Mouse (Mus musculus) CH12.LX (cell line): ENCODE data around the gene Nfat5. TPM values are rescaled to one million over a fixed set of nuclear protein-coding genes. Genes with fewer than 3 reads are reported as not detected.

ENCODE experiments used
- DNase-seq: peaks from one replicate; pipeline ENCODE4 v3.0.0-alpha.2; 2013; ENCODE audit errors: extremely low read depth
- H3K27ac ChIP-seq: 2 replicates; pipeline ENCODE4 v1.5.1; 2012; ENCODE audit warnings: low read depth, mild to moderate bottlenecking, control low read depth, moderate library complexity; ENCODE audit not compliant: insufficient read depth
- H3K27me3 ChIP-seq: replicated peaks from 2 replicates; pipeline ENCODE3; 2012; ENCODE audit warnings: inconsistent platforms
- H3K36me3 ChIP-seq, 2 experiments: replicated peaks in 1 of 2; 2 replicates each; pipeline versions ENCODE3 to v1.6.1; 2012; ENCODE audit warnings: inconsistent platforms in 1 of 2, low read length in 1 of 2, mild to moderate bottlenecking in 1 of 2, mixed read lengths in 1 of 2, moderate library complexity in 1 of 2; ENCODE audit not compliant: control insufficient read depth in 1 of 2, insufficient read depth in 1 of 2
- H3K4me1 ChIP-seq, 2 experiments: 2 replicates each; pipeline ENCODE4 v1.6.1; 2012; ENCODE audit warnings: inconsistent platforms in 1 of 2, moderate library complexity in 1 of 2; ENCODE audit not compliant: insufficient read depth in 2 of 2, control insufficient read depth in 1 of 2
- H3K4me2 ChIP-seq: 2 replicates; pipeline ENCODE4 v1.6.1; 2012; ENCODE audit warnings: low read depth, mild to moderate bottlenecking, control low read depth; ENCODE audit not compliant: poor library complexity, insufficient read depth, severe bottlenecking
- H3K4me3 ChIP-seq, 3 experiments: fragments of 150-350 bp in 1 of 3; sonication (generic) in 1 of 3; replicated peaks in 1 of 3; 2 replicates each; pipeline versions ENCODE3 to v1.5.1; 2011 to 2012; ENCODE audit warnings: low read depth in 2 of 3, low read length in 2 of 3, mild to moderate bottlenecking in 2 of 3, moderate library complexity in 2 of 3, control low read depth in 1 of 3, improper control_type of control experiment in 1 of 3, inconsistent platforms in 1 of 3, mixed read lengths in 1 of 3; ENCODE audit not compliant: poor library complexity in 1 of 3
- H3K79me2 ChIP-seq: replicated peaks from 2 replicates; pipeline ENCODE4 v1.6.1; 2012; ENCODE audit warnings: mild to moderate bottlenecking, moderate library complexity; ENCODE audit not compliant: control insufficient read depth, poor library complexity, insufficient read depth, severe bottlenecking; ENCODE audit errors: extremely low read depth
- H3K9ac ChIP-seq: 2 replicates; pipeline ENCODE4 v1.6.1; 2012; ENCODE audit warnings: low read depth, mild to moderate bottlenecking, control low read depth, moderate library complexity; ENCODE audit not compliant: insufficient read depth
- H3K9me3 ChIP-seq: replicated peaks from 2 replicates; pipeline ENCODE3; 2012; ENCODE audit warnings: low read length, inconsistent platforms, mixed read lengths
- CHD2 ChIP-seq: IDR thresholded peaks from 2 replicates; pipeline ENCODE4 v1.6.1; 2011; ENCODE audit warnings: low read length, improper control_type of control experiment
- CTCF ChIP-seq, 2 experiments: IDR thresholded peaks in 1 of 2; conservative IDR thresholded peaks in 1 of 2; 2 replicates each; pipeline ENCODE4 v1.5.1; 2011 to 2012; ENCODE audit warnings: low read depth in 2 of 2, low read length in 2 of 2, improper control_type of control experiment in 1 of 2, inconsistent platforms in 1 of 2, mild to moderate bottlenecking in 1 of 2, moderate library complexity in 1 of 2
- ELF1 ChIP-seq: IDR thresholded peaks from 2 replicates; pipeline ENCODE4 v1.6.1; 2014; ENCODE audit warnings: low read depth, mild to moderate bottlenecking, inconsistent platforms, low read length, improper control_type of control experiment
- ETS1 ChIP-seq: conservative IDR thresholded peaks from 2 replicates; pipeline ENCODE4 v1.6.1; 2012; ENCODE audit warnings: low read depth, mild to moderate bottlenecking, inconsistent platforms, low read length, improper control_type of control experiment, moderate library complexity
- JUN ChIP-seq: IDR thresholded peaks from 2 replicates; pipeline ENCODE4 v1.6.1; 2011; ENCODE audit warnings: low read depth, mild to moderate bottlenecking, low read length, improper control_type of control experiment, moderate library complexity; ENCODE audit not compliant: insufficient read depth
- KAT2A ChIP-seq: IDR thresholded peaks from 2 replicates; pipeline ENCODE4 v1.6.1; 2012; ENCODE audit warnings: low read length, improper control_type of control experiment, inconsistent platforms; ENCODE audit not compliant: insufficient replicate concordance
- MAX ChIP-seq: IDR thresholded peaks from 2 replicates; pipeline ENCODE4 v1.6.1; 2011; ENCODE audit warnings: low read length, improper control_type of control experiment
- MXI1 ChIP-seq: IDR thresholded peaks from 2 replicates; pipeline ENCODE4 v1.6.1; 2011; ENCODE audit warnings: mild to moderate bottlenecking, low read depth, low read length, improper control_type of control experiment
- POLR2AphosphoS2 ChIP-seq: IDR thresholded peaks from 2 replicates; pipeline ENCODE4 v1.6.1; 2011; ENCODE audit warnings: low read depth, low read length, improper control_type of control experiment
- RCOR1 ChIP-seq: conservative IDR thresholded peaks from 2 replicates; pipeline ENCODE4 v1.6.1; 2012; ENCODE audit warnings: low read depth, mild to moderate bottlenecking, inconsistent platforms, low read length, improper control_type of control experiment
- SMC3 ChIP-seq: IDR thresholded peaks from 2 replicates; pipeline ENCODE4 v1.6.1; 2011; ENCODE audit warnings: low read depth, low read length, improper control_type of control experiment
- TBP ChIP-seq: conservative IDR thresholded peaks from 2 replicates; pipeline ENCODE4 v1.6.1; 2011; ENCODE audit warnings: low read depth, low read length, improper control_type of control experiment
- USF1 ChIP-seq: IDR thresholded peaks from 2 replicates; pipeline ENCODE4 v1.6.1; 2014; ENCODE audit warnings: low read depth, mild to moderate bottlenecking, inconsistent platforms, low read length, improper control_type of control experiment
- USF2 ChIP-seq: conservative IDR thresholded peaks from 2 replicates; pipeline ENCODE4 v1.6.1; 2011; ENCODE audit warnings: low read depth, low read length, improper control_type of control experiment
- ZKSCAN1 ChIP-seq: IDR thresholded peaks from 2 replicates; pipeline ENCODE4 v1.6.1; 2012; ENCODE audit warnings: low read depth, inconsistent platforms, low read length, improper control_type of control experiment, borderline replicate concordance
- ZNF384 ChIP-seq: IDR thresholded peaks from 2 replicates; pipeline ENCODE4 v1.6.1; 2012; ENCODE audit warnings: low read depth, low read length, improper control_type of control experiment, inconsistent platforms
- dilution Hi-C: fragments of 300-500 bp; cut with MboI; formaldehyde crosslinking; loops from 2 replicates; pipeline ENCODE4 v1.14.3; 2020; ENCODE audit warnings: low sequenced_read_pairs; ENCODE audit not compliant: extremely low pct_unique_long_range_greater_than_20kb, extremely low pct_ligation_motif_present
- in situ Hi-C: fragments of 300-500 bp; cut with MboI; formaldehyde crosslinking; loops from 3 replicates; pipeline ENCODE4 v1.14.3; 2019; ENCODE audit warnings: low sequenced_read_pairs, low pct_ligation_motif_present, low pct_unique_long_range_greater_than_20kb, mixed read lengths
- polyA plus RNA-seq: library from polyadenylated mRNA; unstranded; fragments of >175 nt; gene quantifications from 2 replicates; pipeline ENCODE4 v1.2.1, GENCODE M21; 2012; ENCODE audit warnings: low read depth; ENCODE audit not compliant: insufficient read length
- total RNA-seq, 2 experiments: library from RNA; depleted of rRNA; stranded (reverse); fragments of 300-350 nt in 1 of 2; fragments of >200 nt in 1 of 2; gene quantifications; 2 replicates each; pipeline ENCODE4 v1.2.3; 2012 to 2014

Gene Nfat5
- total and polyA plus RNA-seq, 3 experiments: 13.2 to 36.2 (median 18.6) TPM

- Histone ChIP-seq H3K4me1 (peaks cover 10 to 37% of the 10 kb centered on the region in 2 experiments; a peak in 3 of 4 replicates), H3K36me3 (no peaks in the 10 kb centered on the region), H3K9me3 (no peaks in the 10 kb centered on the region), H3K79me2 (no peaks in the 10 kb centered on the region), H3K27me3 (no peaks in the 10 kb centered on the region), H3K4me2 (no peak overlapping the region), H3K27ac (no peak overlapping the region), H3K9ac (no peak overlapping the region), H3K4me3 (no peak overlapping the region)
- dilution Hi-C loops: no loop called here
- in situ Hi-C loops: no loop called here
- DNase-seq: no peak
- no peak for TF ChIP-seq RCOR1
- no peak for TF ChIP-seq JUN
- no peak for TF ChIP-seq KAT2A
- no peak for TF ChIP-seq USF1
- TF ChIP-seq ZNF384: no peak
- TF ChIP-seq ETS1: no peak
- no peak for TF ChIP-seq MAX
Measured at GRCm38 (mm10) chr8:107397665-107398064, 104.4 kb downstream of the Nfat5 start.

DNA sequence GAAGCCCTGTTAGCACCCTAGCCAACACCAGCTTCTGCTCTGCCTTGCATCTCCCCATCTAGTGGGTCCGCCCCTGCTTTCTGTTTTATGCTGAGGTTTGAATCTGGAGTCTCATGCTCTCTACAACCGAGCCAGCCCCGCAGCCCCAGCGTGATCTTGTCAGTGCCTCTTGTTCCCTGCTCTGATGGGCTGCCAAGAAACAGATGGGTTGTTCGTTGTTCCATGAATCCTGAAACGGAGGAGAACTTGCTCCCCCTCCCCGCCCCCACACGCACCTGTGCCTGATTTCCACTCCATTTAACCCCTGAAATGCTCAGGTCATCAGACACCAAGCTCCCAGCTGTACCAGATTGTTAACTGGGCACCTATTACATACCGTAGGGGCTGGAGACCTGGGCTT, 106.2 kb downstream of the Nfat5 start:
- no peak overlapping the region for H3K9ac ChIP-seq
- no peaks in the 10 kb centered on the region for H3K27me3 ChIP-seq
- no peak overlapping the region for H3K4me3 ChIP-seq
- dilution Hi-C loops: no loop called here
- no peaks in the 10 kb centered on the region for H3K79me2 ChIP-seq
- H3K4me1 ChIP-seq: peaks cover 10 to 56% of the 10 kb centered on the region in 2 experiments; a peak in 3 of 4 replicates
- no peak overlapping the region for H3K27ac ChIP-seq
- H3K4me2 ChIP-seq: no peak overlapping the region
- H3K36me3 ChIP-seq: no peaks in the 10 kb centered on the region
- no peaks in the 10 kb centered on the region for H3K9me3 ChIP-seq
- in situ Hi-C loops: no loop called here
- no peak for TF ChIP-seq USF2
- TF ChIP-seq CTCF (conservative IDR thresholded peaks at IDR 0.05 in 1 of 2, IDR thresholded peaks at IDR 0.05 in 1 of 2; ENCODE audit: low read depth in 2 of 2, low read length in 2 of 2): no peak
- no peak for DNase-seq

DNA sequence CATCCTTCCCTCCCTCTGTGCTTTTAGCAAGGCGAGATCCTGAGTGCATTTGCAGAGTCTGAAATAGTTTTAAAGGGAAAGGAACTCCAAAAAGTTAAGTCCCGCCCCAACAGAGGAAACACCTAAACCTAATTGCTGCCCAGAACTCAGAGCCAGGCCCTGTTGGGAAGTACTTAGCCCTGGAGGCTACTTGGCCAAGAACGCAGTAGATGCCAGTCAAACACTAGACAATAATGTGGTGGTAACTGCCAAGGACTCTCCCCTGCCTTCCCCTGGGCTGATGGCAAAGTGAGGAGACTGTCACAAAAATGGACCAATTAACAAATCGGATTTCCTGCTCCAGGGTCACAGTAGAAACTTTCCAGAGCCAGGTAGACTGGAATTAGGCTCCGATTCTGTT, 108.6 kb downstream of the Nfat5 start:
- dilution Hi-C loops (no loop called here), in situ Hi-C loops (no loop called here)
- TF ChIP-seq KAT2A (no peak), POLR2AphosphoS2 (no peak), MXI1 (no peak), ZKSCAN1 (no peak), TBP (no peak), SMC3 (no peak), ELF1 (no peak), ZNF384 (no peak), RCOR1 (no peak), CHD2 (no peak)
- Histone ChIP-seq H3K4me2 (no peak overlapping the region), H3K9me3 (no peaks in the 10 kb centered on the region), H3K4me1 (peaks cover 10 to 60% of the 10 kb centered on the region in 2 experiments; a peak in 3 of 4 replicates), H3K27me3 (no peaks in the 10 kb centered on the region), H3K9ac (no peak overlapping the region), H3K36me3 (peaks cover 0 to 5% of the 10 kb centered on the region in 2 experiments), H3K27ac (no peak overlapping the region), H3K4me3 (no peak overlapping the region), H3K79me2 (no peaks in the 10 kb centered on the region)
- no peak for DNase-seq
